Mouse (Mus musculus) lung, postnatal 10 days (tissue): ENCODE measurements around the gene Kcnh5.
A peak's percentile ranks its signal among the peaks of the same experiment; 100 is the strongest.

Source experiments
- DNase-seq: peaks from one replicate; pipeline ENCODE4 v3.0.0; 2021

Gene Kcnh5

DNA sequence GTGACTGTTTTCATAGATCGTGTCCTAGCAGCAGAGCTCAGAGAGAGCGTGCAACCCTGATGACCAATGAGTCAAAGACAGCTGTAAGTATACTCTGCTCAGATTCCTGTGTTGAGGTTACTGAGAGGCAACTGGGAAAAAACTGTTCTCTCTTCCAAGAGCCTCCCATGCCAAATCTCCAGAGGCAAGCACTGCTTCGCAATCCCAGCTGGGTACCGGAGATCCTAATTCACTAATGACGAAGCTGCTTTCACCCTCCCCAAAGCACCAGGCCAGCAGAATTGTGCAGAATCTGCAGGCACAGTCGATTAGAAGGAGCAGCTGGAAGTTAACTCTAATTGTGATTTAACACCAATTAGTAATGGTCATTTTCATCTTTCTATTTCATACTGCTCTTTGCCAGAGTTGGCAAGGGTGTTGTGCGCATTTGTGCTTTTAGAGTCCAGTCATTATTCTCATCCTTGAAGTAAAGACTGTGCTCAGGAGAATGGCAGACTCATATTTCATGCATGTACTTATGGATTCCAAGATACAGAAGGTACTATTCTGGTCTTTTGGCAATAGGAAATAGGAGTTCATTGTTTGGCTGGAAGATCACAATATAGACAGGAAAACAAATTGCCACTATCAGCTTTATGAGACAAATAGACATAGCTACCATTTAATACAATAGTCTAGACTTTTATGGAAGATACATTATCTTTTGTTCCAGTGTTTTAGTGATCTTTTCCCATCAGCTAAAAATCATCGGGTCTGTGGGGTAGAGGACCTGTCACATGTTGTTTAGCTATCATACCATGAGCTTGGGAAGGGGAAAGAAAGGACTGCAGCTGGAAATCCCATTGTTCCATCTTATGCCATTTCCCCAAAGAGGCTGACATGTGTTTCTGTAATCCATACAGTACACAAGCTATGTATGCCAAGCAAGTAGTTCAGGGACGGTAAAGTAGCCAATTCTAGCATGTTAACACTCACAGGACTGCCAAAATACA, 225.7 kb downstream of the Kcnh5 start:
- DNase-seq = no peak

DNA sequence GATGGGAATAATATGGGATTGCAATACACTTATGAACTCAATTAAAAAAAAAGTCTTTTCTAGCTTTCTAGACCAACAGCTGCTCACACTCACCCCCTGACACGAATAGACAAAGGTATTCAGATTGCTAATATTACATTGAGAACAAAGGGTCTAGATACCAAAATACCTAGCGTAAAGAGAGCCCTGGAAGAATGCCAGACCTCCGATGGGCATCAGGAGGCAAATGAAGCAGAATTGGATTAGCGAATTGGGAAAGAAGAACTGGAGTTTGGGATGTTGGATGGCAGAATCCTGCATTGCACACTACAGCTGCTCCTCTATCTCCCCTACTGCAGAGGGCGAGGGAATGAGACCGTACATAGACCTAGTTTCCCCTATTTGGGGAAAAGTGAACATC, 275.8 kb downstream of the Kcnh5 start:
- DNase-seq = no peak

DNA sequence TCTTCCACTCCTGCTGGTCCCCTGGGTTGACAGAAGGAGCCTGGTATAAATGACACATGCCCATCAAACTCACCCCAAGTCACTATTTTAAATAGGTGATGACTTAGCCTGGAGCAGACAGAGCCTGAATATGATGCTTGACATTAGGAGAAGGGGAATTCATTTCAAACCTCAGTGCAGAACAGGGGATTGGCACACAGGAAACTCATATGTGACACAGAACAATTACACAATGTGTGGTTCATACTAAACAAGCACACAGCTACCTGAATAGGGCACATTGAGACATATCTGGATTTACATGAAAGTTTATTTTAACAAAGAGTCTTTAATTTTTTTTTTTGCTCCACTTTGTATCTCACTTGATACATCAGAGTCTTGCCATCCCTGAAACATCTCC, 276.4 kb downstream of the Kcnh5 start:
- no peak for DNase-seq

DNA sequence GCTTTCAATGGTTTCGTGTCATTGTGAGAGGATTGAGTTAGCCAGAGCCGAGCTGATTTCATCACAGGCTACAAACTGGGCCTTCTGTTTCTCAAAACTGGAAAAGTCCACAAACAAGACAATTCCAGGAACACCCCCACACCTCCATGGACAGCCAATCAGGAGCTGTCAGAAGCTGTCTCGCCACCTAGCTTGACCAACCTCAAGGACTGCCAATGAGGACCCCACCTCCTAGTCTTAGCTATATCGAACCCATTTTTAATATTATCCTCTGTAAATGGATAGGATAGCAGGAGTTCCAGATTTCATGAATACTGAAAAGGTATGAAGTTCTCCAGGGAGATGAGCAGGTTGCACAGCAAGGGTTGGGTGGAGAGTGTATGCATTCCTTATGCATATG, 278.1 kb downstream of the Kcnh5 start:
- no peak for DNase-seq

DNA sequence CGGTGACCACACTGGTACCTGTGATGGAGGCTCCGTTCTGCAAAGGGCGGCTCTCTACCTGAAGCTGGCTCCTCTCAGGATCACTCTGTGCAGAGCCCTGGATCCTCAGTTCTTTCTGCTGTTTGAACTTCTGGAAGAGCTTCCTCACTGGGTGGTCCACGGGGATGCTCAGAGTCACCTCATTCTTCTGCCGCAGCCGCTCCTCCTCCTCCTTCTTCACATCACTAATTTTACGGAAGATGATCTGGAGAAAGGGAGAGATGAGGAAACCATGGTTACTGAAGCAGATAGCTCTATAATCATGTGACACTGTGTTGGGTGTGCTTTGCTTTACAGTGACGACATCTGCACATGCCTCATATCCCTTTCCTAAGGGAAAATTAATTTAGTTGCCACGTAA, 278.9 kb downstream of the Kcnh5 start:
- DNase-seq = no peak

DNA sequence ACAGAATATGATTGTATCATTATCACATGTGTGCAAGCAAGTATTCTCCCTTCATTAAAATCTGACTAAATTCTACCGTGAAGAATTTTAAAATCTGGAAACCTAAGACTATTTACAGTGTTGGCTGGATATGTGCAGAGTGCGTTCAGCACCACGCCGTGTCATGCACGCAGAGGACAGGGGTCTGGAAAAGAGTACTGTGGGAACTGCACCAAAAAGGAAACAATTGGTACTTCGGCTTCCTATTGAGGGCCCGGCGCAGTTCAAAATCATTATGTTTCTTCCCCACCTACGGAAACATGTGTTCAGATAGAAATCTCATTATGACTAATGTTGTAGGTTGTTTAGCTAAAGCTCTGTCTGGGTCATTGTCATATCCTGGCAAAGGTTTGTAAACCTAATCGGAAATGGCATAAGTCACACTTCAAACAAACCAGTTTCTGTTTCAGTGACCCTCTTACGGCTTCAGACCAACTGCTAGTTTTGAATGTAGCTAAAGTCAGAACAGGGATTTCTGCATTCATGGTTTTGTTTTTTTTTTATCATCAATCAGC, 282.2 kb downstream of the Kcnh5 start:
- peak; percentile 2 for DNase-seq

DNA sequence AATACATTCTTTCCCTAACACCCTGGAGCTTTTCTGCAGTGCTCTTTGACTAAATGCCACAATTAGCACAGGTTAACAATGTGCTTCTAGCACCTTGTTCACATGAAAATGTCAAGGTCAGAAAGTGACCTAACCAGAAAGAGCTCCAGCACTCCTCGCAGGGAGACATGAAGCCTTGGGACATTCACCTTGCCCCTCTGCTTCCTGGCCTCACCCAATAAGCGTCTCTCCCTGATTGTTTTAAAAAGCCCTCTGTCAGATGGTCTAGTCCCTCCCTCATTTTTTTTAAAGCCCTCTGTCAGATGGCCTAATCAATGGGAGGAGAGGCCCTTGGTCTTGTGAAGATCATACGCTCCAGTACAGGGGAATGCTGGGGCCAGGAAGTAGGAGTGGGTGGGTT, 287.7 kb downstream of the Kcnh5 start:
- DNase-seq = no peak

DNA sequence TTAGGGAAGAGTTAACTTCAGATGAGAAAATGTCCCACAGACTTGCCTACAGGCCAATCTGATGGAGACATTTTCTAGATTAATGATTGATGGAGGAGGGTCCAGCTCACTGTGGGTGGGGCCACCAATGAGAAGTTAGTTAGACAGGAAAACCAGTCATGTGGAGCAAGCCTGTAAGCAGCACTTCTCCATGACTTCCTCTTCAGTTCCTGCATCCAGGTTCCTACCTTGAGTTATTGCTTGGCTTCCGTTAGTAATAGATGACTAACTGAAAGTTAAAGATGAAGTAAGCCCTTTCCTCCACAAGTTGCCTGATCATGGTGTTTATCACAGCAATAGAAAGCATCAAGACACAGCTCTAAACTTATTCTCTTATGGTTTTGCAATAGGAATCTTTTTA, 290.1 kb downstream of the Kcnh5 start:
- no peak for DNase-seq

DNA sequence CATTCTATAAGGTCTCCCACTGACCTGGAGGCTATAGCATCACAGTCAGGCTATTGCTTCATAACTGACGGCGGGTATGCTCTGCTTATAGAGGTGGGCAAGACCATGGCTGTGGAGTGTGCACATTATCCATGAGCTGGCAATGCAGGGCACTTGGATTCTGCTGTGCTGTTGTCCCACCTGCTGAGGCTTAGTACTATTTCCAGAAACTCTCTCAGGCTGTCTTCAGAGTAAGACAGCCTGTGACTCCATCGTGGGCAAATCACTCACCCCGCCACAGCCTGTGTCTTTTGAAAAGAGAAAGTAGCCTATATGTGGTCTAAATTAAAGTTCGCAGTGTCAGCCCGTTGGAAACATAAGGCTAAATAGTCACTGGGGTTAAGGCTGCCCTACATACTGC, 295.8 kb downstream of the Kcnh5 start:
- no peak for DNase-seq

DNA sequence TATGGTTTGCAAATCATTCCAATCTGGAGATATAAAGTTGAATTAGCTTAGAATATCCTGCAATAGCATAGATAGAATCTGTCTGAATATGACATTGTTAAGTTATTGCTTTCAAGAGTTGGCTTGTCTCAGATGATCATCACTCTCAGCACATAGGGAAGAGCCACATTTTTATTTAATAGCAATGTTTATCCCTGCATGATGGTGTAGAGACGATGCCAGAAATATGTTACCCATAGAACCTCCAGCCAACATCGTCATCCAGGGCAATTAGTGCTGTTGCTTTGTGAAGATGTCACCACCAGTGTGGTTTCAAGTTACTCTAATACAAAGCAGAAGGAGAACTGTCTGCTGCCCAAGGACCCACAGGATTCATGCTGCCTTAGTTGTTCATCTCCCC, 321.5 kb downstream of the Kcnh5 start:
- DNase-seq = no peak

DNA sequence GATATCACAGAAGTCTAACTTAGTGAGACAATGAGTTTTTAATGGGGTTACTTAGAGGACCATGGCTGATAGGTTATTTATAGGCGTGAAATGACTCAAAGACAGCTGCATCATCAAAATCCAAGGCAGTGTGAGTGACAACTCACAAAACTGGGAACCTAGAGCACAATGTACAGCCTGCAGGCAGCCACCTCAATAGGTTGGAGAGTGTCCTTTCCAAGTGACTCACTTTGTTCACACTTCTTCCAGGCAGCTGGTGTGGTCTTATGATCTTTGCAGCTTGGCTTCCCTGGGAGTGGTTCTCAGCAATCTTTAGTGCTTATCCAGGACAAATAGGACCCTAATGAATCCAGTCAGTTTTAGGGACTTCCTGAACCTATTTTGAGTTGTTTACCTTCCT, 322.9 kb downstream of the Kcnh5 start:
- no peak for DNase-seq

DNA sequence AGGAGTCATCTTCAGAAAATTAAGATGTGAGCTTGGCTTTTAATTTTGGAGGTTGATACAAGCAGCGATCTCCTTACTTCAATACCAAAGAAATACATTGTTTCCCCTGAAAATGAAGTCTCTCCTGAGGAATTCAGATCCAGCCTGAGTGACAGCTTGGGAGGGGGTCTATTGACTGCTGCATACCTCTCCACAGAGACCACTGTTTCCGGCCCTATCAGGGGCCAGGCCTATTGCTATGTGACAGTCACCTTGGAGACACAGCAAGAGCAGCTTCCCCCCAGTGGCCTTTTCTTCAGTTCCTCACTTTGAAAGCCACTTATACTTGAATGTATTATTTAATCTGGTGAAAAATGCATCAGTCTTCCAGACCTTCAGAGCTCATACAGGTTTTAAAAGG, 326.8 kb downstream of the Kcnh5 start:
- no peak for DNase-seq

DNA sequence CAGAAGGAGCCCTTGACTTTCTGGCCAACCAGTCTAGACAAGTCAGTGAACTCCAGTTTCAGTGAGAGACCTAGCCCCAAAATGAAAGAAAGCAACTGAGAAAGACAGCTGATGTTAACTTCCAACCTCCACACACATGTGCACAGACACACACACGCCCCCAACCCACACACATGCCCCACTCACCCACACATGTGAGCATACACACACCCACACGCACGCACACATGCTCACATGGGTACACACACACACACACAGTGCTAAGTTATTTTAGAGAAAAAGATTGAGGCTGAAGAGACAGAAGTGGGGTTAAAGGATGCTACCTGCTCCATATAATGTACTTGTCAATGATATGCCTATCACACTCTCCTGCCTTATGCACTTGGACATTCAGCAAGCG, 327.2 kb downstream of the Kcnh5 start:
- DNase-seq = no peak

DNA sequence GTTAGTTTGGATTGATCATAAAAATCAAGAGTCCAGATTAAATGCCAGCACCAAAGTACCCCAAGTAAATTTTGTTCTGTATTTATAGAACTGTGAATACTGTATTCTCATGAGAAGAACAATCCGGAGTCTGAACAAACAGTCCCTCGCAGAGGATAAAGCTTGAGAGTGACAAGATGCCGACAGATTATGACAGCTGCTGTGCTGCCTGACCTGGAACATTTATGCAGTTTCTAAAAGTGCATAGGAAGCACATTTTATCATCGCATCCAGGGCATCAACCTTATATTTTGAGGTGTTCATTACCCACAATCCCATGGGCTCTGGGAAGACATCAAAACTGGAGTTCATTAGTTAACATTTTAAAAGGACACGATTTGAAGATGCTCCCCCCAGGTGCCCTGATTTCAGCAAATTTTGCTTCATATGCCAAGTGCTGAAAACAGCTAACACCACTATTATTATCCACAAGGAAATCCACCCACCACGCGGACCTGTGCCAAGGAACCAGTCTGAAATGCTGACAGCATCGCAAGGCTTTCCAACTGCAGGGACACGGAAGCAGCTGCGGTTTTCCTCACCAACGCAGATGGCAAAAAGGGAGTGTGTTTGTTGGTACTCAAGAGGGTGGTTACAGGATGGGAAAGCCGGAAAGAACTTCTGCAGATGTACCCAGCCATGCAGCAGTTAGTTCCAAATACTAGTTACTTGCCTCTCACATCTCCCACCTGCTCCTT, 328.4 kb downstream of the Kcnh5 start:
- no peak for DNase-seq
